Mouse (Mus musculus) midbrain, embryonic 13.5 days (tissue): ENCODE measurements around the gene Pole2. TPM values are rescaled to one million over a fixed set of nuclear protein-coding genes. Genes with fewer than 3 reads are reported as not detected.

Source experiments
- microRNA-seq: library from miRNA; unstranded; fragments of <30 nt; microRNA quantifications from one replicate; pipeline ENCODE4, GENCODE M21; 2016
- polyA plus RNA-seq: library from polyadenylated mRNA; unstranded; fragments of >200 nt; fragmentation: Nextera tagmentation; extraction: Ambion mirVana; gene quantifications from 2 replicates; pipeline ENCODE4 v1.2.1, GENCODE M21; 2015

Pole2 gene
- polyA plus RNA-seq, 1 experiment from 2014 or later: 10.0 TPM

Small RNAs within 50 kb of the gene (microRNA-seq; reads per million reads assigned to microRNA genes)
- gene Gm47287: not detected
- gene Gm47295: not detected

Other genes with a start within 250 kb of the Pole2 start
- gene Rps29, start 69.0 kb downstream of the Pole2 start, polyA plus RNA-seq: 1,365 and 1,372 TPM in 2 replicates
- gene Lrr1, start 59.4 kb downstream of the Pole2 start, polyA plus RNA-seq: 9.7 and 11.0 TPM in 2 replicates
- 369 and 374 TPM in 2 replicates for gene Rpl36al, start 44.1 kb downstream of the Pole2 start, polyA plus RNA-seq
- gene Mgat2, start 44.0 kb downstream of the Pole2 start, polyA plus RNA-seq: 32.0 and 35.0 TPM in 2 replicates
- 20.7 and 24.5 TPM in 2 replicates for gene Gm49383, start 31.1 kb downstream of the Pole2 start, polyA plus RNA-seq
- 8.2 and 8.9 TPM in 2 replicates for gene Dnaaf2, start 29.8 kb downstream of the Pole2 start, polyA plus RNA-seq
- gene Gm49384, start 23.9 kb downstream of the Pole2 start, polyA plus RNA-seq: 15.8 and 19.0 TPM in 2 replicates
- gene Klhdc1, start 13.0 kb upstream of the Pole2 start, polyA plus RNA-seq: 9.1 and 10.5 TPM in 2 replicates
- 294 and 313 TPM in 2 replicates for gene Klhdc2, start 68.5 kb upstream of the Pole2 start, polyA plus RNA-seq
- gene Nemf, start 129.0 kb upstream of the Pole2 start, polyA plus RNA-seq: 97.3 and 103 TPM in 2 replicates
- 23.9 and 27.8 TPM in 2 replicates for gene Arf6, start 144.0 kb upstream of the Pole2 start, polyA plus RNA-seq
- 0.72 and 1.5 TPM in 2 replicates for gene Gm9887, start 144.3 kb upstream of the Pole2 start, polyA plus RNA-seq